Mouse (Mus musculus) hindbrain, embryonic 13.5 days (tissue): ENCODE results near the gene Il17ra. TPM values are rescaled to one million over a fixed set of nuclear protein-coding genes. Genes with fewer than 3 reads are reported as not detected.

ENCODE experiments used
- ATAC-seq: fragments of 200-750 bp; cut with Nextera tagmentation; 2 replicates; pipeline ENCODE4 v1.8.0; 2017; ENCODE audit warnings: moderate TSS enrichment; ENCODE audit not compliant: low FRiP score
- H3K27ac ChIP-seq: fragments of 300-500 bp; sonication (generic); 2 replicates; pipeline ENCODE4 v1.5.1; 2015; ENCODE audit warnings: inconsistent platforms, mild to moderate bottlenecking, moderate library complexity
- H3K27me3 ChIP-seq: fragments of 300-500 bp; sonication (generic); 2 replicates; pipeline ENCODE4 v1.6.1; 2015; ENCODE audit warnings: mild to moderate bottlenecking, inconsistent platforms
- H3K36me3 ChIP-seq: fragments of 300-500 bp; sonication (generic); 2 replicates; pipeline ENCODE4 v1.6.1; 2015; ENCODE audit warnings: mild to moderate bottlenecking, inconsistent platforms
- H3K4me1 ChIP-seq: fragments of 300-500 bp; sonication (generic); replicated peaks from 2 replicates; pipeline ENCODE4 v1.6.1; 2015; ENCODE audit warnings: inconsistent platforms
- H3K4me2 ChIP-seq: fragments of 300-500 bp; sonication (generic); 2 replicates; pipeline ENCODE4 v1.6.1; 2015; ENCODE audit warnings: inconsistent platforms, mild to moderate bottlenecking, moderate library complexity
- H3K4me3 ChIP-seq: fragments of 300-500 bp; sonication (generic); 2 replicates; pipeline ENCODE4 v1.5.1; 2015; ENCODE audit warnings: mild to moderate bottlenecking, inconsistent platforms
- H3K9ac ChIP-seq: fragments of 300-500 bp; sonication (generic); 2 replicates; pipeline ENCODE4 v1.6.1; 2015; ENCODE audit warnings: mild to moderate bottlenecking, inconsistent platforms
- H3K9me3 ChIP-seq: fragments of 300-500 bp; sonication (generic); 2 replicates; pipeline ENCODE4 v1.6.1; 2016; ENCODE audit warnings: inconsistent platforms
- WGBS: fragments of 180-500 bp; shearing (Covaris S2); methylation state at CpG from one replicate; pipeline ENCODE4 v1.1.7; 2015; 5-methylcytosine and 5-hydroxymethylcytosine counted together
- polyA plus RNA-seq: library from polyadenylated mRNA; unstranded; fragments of >200 nt; fragmentation: Nextera tagmentation; extraction: Ambion mirVana; gene quantifications from 2 replicates; pipeline ENCODE4 v1.2.1, GENCODE M21; 2015

Gene Il17ra
- polyA plus RNA-seq, 1 experiment from 2014 or later, result 9.8 TPM

DNA sequence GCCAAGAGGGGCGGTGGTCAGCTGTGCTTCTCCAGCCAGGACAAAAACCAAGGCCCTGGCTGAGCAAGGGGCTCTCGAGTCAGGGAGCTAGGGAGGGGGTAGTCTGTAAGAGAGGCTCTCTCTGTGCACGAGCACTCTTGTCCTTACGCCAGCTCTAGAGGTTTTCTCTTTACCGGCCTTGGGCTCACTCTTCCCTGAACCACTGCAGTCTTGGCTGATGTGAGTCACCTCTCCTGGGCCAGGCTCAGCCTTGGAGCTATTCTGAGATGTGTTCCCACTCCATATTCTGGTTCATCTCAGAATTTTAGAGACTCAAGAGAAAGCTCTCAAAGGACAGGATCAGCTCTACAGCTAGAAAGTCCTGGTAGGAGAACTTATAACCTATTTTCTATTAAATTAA, 54.3 kb downstream of the Il17ra start:
- no peaks in the 10 kb centered on the region for H3K27me3 ChIP-seq
- no peak overlapping the region for H3K27ac ChIP-seq
- no peak overlapping the region for H3K4me2 ChIP-seq
- no peak overlapping the region for H3K4me3 ChIP-seq
- ATAC-seq, result no peak
- 91% methylated on average over 5 of the region's 5 CpGs for WGBS
- H3K36me3 ChIP-seq, result peaks cover 77% of the 10 kb centered on the region
- no peaks in the 10 kb centered on the region for H3K9me3 ChIP-seq
- no peak overlapping the region for H3K9ac ChIP-seq
- no peaks in the 10 kb centered on the region for H3K4me1 ChIP-seq

DNA sequence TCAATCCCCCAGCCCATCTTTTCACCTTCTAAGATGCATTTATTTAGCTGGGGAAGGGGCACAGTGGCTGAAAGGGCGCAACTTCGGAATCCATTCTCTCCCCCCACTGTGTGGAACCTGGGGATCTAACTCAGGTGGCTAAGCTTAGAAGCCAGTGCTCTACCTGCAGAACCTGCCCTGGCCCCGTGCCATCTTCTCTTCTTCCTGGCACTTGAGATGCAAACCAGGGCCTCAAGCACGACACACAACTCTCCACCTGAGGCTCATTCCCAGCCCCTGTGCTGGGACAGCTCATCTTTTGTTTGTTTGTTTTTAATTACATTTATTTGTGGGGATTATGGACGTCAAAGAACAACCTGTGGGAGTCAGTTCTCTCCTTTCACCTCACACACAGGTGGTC, 56.6 kb downstream of the Il17ra start:
- ATAC-seq, result no peak
- peaks cover 67% of the 10 kb centered on the region for H3K36me3 ChIP-seq
- H3K4me3 ChIP-seq, result no peak overlapping the region
- H3K27me3 ChIP-seq, result no peaks in the 10 kb centered on the region
- no peaks in the 10 kb centered on the region for H3K4me1 ChIP-seq
- no peak overlapping the region for H3K4me2 ChIP-seq
- H3K27ac ChIP-seq, result no peak overlapping the region
- 86% methylated on average over 5 of the region's 5 CpGs for WGBS
- no peaks in the 10 kb centered on the region for H3K9me3 ChIP-seq
- H3K9ac ChIP-seq, result no peak overlapping the region

DNA sequence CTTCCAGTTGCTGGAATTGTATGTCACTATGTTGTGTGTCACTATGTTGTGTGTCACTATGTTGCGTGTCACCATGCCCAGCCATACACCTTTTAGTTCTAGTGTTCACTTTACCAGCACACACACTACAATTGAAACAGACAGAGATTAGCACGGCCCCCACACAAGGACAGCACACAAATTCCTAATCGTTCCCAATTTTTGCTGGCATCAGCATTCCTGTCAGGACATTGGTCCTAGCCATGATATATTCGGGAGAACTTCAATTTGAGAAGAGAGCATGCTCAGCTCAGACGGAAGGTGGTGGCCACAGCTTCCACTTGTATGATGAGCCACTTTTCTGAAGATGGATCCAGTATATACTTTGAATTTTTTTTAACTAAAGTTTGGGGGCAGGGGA, 61.7 kb downstream of the Il17ra start:
- no peak for ATAC-seq
- Histone ChIP-seq H3K27me3 (no peaks in the 10 kb centered on the region), H3K36me3 (peaks cover 37% of the 10 kb centered on the region), H3K9me3 (no peaks in the 10 kb centered on the region), H3K9ac (no peak overlapping the region), H3K4me1 (peaks cover 19% of the 10 kb centered on the region), H3K27ac (no peak overlapping the region), H3K4me2 (no peak overlapping the region), H3K4me3 (no peak overlapping the region)
- WGBS, result 93% methylated on average over 5 of the region's 5 CpGs

DNA sequence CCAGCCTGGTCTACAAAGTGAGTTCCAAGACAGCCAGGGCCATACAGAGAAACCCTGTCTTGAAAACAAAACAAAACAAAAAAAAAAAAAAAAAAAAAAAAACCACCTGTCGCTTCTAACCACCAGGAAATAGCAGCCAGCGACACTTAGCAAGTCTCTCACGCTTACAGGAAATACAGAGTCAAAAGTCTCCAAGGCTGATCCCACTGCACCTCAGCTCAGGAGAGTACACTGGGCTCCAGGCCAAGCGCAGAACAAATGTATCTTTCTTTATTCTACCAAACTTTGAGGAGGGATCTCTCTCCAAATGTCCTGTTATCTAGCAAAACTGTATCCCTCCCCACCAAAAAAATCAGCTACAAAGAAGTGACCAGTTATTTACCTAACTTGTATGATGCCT, 66.1 kb downstream of the Il17ra start:
- H3K36me3 ChIP-seq, result no peaks in the 10 kb centered on the region
- H3K27me3 ChIP-seq, result no peaks in the 10 kb centered on the region
- H3K9ac ChIP-seq, result no peak overlapping the region
- H3K4me3 ChIP-seq, result no peak overlapping the region
- no peaks in the 10 kb centered on the region for H3K9me3 ChIP-seq
- H3K4me2 ChIP-seq, result peak overlapping the region; percentile 70
- H3K4me1 ChIP-seq, result peaks cover 29% of the 10 kb centered on the region
- 84% methylated on average over 4 of the region's 4 CpGs for WGBS
- ATAC-seq, result no peak
- H3K27ac ChIP-seq, result no peak overlapping the region

DNA sequence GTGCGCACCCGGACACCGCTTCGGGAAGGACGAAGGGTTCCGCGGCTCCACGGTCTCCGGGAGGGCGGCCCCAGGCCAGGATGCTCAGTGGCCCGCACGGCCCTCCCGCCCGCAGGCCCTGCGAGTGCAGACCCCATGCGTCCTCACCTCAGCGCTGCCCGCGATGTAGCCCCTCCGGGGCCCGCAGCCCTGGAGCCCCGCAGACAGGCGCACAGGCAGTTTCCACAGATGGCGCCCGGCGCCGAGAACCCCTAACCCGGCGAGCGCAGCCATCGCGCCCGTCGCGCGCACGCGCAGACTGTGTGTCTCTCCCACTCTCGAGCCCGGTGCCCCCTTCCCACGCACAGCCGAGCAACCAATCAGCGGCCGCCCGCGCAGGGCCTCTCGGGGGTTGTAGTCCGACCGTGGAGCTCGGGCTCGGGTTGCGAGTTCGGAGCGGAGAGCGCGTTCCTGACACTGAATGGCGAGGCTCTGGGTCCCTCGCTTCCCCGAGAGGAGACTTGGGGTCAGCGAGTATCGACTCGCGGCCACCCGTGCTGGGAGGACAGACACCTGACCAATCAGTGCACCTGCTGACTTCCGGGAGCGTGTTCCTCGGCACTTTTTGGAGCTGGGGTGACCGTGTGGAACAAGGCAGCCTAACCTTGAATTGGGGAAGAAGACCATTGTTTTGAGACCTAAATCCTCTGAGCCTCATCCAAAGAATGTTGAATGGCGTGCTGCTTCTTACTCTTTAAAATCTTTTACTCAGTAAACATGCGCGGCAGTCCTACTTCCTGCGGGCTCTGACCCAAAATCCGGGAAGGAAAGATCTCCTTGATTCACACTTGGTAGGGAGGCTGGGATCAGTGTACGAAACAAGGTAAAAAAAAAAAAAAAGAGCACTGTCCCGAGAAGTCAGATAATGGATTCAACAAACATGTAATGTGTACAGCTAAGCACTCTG, 68.2 kb downstream of the Il17ra start, which contains the start of gene Hdhd5:
TSS of gene Hdhd5 (minus strand) at position 300 of the 946 bp plus-strand sequence.
- Histone ChIP-seq H3K36me3 (no peaks in the 10 kb centered on the region), H3K27ac (peak within 1 kb of the TSS; percentile 79), H3K9ac (peak within 1 kb of the TSS; percentile 91), H3K4me2 (peak within 1 kb of the TSS; percentile 70), H3K4me1 (peaks cover 29% of the 10 kb centered on the region), H3K9me3 (no peaks in the 10 kb centered on the region), H3K4me3 (peak within 1 kb of the TSS; percentile 93), H3K27me3 (no peaks in the 10 kb centered on the region)
- under 1% methylated on average over 75 of the region's 75 CpGs for WGBS
- ATAC-seq, result peak; percentile 99

DNA sequence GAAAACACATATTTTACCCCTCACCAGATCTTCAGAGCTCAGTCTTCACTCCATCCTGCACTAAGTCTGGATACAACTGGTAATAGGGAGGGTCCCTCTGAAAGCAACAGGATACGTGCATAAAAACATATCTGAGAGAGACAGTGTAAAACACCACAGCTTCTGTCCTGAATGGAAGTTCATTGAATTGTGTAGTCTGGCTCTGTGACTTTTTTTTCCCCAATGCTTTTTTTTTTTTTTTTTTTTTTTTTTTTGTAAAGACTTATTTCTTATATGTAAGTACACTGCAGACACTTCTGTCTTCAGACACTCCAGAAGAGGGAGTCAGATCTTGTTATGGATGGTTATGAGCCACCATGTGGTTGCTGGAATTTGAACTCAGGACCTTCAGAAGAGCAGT, 69.5 kb downstream of the Il17ra start:
- Histone ChIP-seq H3K36me3 (no peaks in the 10 kb centered on the region), H3K4me2 (no peak overlapping the region), H3K27ac (no peak overlapping the region), H3K27me3 (no peaks in the 10 kb centered on the region), H3K9me3 (no peaks in the 10 kb centered on the region), H3K9ac (no peak overlapping the region), H3K4me1 (peaks cover 25% of the 10 kb centered on the region), H3K4me3 (no peak overlapping the region)
- no peak for ATAC-seq
- WGBS, result 76% methylated on average over 1 of the region's 1 CpGs

DNA sequence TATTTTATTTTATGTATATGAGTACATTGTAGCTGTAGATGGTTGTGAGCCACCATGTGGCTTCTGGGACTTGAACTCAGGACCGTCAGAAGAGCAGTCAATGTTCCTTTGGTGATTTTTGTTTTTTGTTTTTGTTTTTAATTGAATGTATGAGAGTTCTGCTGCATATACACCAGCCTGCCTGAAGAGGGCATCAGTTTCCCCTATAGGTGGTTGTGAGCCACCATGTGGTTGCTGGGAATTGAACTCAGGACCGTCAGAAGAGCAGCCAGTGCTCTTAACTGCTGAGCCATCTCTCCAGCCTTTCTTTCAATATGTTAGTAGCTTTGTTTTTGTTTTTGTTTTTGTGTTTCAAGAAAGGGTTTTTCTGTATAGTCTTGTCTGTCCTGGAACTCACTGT, 73.3 kb downstream of the Il17ra start:
- Histone ChIP-seq H3K9ac (no peak overlapping the region), H3K27ac (no peak overlapping the region), H3K36me3 (no peaks in the 10 kb centered on the region), H3K27me3 (no peaks in the 10 kb centered on the region), H3K4me1 (peaks cover 10% of the 10 kb centered on the region), H3K4me3 (no peak overlapping the region), H3K4me2 (no peak overlapping the region), H3K9me3 (no peaks in the 10 kb centered on the region)
- WGBS, result 79% methylated on average over 2 of the region's 2 CpGs
- no peak for ATAC-seq

Other genes with a start within 250 kb of the Il17ra start
- gene D330020A13Rik, start 168.9 kb upstream of the Il17ra start, polyA plus RNA-seq, result 0.18 TPM in 1 of 2 replicates, not detected in the other
- gene B4galnt3, start 168.7 kb upstream of the Il17ra start, polyA plus RNA-seq, result 0.09 and 0.27 TPM in 2 replicates
- gene Kdm5a, start 99.1 kb upstream of the Il17ra start, polyA plus RNA-seq, result 45.6 and 47.3 TPM in 2 replicates
- gene Ccdc77, start 98.9 kb upstream of the Il17ra start, polyA plus RNA-seq, result 13.2 and 14.2 TPM in 2 replicates
- gene Tmem121b, start 30.6 kb downstream of the Il17ra start, polyA plus RNA-seq, result 3.5 and 3.9 TPM in 2 replicates
- 13.2 and 15.1 TPM in 2 replicates for gene Hdhd5, start 68.1 kb downstream of the Il17ra start, polyA plus RNA-seq
- gene Cecr2, start 203.1 kb downstream of the Il17ra start, polyA plus RNA-seq, result 4.7 and 5.7 TPM in 2 replicates